Mouse (Mus musculus) embryo, embryonic 11 days (tissue): ENCODE results near the gene Apol7a.
"Not testable (repeated sequence)": the region's sequence is repeated elsewhere in the genome, so short reads cannot be mapped to it uniquely, and the experiment has no call there.

Experiments
- DNase-seq: peaks from one replicate; pipeline ENCODE4 v3.0.0-alpha.2; 2015

The Apol7a gene

DNA sequence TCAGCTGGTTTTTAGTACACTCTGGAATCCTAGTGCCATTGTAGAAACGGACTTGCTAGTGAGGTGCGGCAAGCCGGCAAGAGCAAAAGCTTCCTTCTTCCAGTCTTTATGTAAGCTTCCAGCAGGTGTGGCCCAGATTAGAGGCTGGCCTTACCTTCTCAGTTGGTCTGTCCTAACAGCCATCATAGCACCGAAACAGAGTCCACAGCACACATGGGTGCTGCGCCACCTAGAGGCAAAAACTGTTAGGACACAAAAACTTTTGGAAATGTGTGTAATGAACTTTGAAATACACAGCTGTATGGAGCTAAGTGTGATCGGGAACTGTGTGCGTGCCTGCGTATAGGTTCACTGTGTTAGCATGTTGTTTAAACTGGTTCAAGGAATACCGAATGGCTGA lies at the start of gene Apol7a:
Gene Apol7a, minus strand, starts transcription at position 84 of the 400 bp plus-strand sequence.
- peak; percentile 50 for DNase-seq

DNA sequence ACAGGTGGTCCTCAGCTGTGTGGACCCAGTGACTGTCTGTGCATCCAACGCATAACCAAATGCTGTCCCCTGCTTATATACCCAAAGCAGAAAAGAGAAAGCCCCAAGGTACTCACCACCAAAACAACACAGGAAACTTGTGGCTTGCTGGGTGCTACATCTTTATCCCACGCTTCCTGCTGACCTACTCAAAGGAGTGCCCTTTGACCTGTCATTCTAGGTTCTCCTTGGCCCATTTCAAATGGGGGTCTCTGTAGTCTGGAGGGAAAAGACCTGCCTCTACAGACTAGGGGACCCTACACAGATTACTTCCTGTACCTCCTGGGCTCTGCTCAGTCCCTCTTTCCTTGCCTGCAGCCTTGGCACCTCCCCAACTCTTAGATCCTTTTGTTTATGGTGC lies 48.5 kb upstream of the Apol7a start, which contains the start of gene Apol7b:
Gene Apol7b, minus strand, starts transcription at position 101 of the 400 bp plus-strand sequence.
- DNase-seq = not testable (repeated sequence)

DNA sequence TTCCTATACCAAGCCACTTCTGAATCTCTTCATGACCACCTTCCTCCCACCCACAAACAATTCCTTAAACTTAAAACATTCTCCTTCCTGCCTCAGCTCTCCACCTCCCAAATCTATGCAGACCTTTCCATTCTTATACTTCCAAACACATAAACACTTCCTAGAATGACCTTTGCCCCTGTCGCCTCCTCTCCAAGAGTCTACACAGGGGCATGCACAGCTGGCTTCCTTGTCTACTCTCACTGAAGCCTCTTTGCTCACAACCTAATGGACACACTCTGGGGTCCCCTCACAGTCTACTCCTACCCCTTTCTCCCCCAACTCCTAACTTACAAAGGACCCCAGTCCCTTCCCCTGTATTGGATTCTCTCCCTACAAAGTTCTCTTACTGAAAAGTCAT lies 46.8 kb upstream of the Apol7a start:
- not testable (repeated sequence) for DNase-seq

DNA sequence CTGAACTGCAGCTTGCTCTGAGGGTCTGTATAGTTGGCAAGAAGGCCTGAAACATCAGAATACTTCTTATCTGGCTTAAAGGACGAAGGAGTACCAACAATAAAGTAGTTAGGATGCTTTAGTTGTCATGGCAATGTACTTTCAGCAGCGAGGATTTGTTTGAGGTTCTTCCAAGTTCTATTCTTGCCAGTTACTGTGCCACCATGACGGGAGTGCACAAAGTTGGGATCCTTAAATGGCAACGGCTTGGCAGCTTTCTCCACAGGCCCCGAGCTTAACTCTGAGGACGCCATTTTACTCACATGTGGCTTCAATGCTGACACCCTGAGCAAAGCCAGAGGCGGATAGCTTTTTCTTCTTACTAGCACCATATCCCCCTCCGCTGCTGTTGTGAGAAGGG lies 45.8 kb upstream of the Apol7a start:
- not testable (repeated sequence) for DNase-seq

DNA sequence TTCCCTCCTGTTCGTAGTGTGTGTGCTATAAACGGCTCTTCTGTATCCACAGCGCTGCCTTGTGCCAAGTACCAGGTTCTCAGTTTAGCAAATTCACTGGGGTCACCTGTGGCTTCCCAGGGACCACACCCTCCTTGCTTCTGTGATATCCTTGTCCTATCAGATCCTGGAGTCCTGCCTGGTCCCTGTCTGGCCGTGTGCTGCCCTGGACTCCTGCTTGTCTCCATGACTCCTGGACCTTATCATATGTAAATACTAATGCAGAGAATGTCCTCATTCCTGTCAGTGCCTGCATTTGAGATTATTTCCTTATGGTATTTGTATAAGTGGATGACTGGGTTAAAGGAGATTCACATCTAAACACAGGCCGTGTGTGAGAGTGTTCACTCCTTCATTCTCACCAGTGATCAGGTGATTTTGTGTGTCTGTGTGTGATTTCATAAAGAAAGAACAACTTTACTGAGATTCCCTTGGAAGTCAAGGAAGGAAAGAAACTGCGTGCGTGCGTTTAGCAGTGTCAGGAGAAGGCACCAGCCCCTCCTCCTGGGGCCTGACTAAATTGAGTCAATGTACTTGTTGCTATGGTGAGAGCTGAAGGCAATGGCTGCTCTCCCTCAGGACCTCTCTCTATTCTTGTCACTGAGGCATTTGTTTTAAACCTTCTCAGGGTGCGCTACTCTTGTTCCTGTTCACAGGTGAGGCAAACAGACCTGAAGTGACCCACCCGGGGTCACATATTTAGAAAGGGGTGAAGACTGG lies 30.0 kb upstream of the Apol7a start:
- not testable (repeated sequence) for DNase-seq

DNA sequence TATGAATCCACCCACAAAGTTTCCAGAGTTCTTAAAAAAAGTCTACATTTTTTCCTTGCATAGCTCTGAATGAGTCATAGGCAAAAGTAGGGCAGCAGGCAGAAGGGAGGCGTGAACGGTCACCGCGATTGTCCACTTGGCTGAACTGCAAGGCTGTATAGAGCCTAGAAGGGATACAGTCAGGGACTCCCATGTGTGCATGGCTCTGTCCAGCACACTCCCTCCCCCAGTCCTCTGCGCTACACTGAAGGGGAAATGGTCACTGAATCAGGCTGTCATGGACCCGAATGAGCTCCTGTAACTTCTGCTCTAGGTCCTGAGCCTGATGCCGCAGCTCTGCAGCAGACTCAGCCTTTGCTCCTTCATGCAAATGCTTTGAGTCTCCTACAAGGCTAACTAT lies 24.0 kb upstream of the Apol7a start:
- DNase-seq = not testable (repeated sequence)

DNA sequence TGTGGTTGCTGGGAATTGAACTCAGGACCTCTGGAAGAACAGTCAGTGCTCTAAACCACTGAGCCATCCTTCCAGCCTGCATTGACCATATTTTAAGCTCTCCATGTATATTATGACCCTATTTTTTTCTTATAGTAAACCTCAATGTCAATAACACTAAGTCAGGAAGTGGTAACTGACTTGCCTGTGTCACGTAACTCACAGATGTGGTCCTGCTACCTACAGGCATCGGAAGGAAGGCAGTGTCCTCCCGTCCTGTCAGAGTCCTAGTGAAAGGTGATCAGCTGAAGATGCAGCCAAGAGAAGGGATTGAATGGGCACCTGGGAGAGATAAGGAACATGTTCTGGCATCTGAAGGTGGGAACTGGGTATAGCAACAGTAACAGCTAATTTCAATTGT lies 20.7 kb upstream of the Apol7a start:
- DNase-seq = not testable (repeated sequence)

DNA sequence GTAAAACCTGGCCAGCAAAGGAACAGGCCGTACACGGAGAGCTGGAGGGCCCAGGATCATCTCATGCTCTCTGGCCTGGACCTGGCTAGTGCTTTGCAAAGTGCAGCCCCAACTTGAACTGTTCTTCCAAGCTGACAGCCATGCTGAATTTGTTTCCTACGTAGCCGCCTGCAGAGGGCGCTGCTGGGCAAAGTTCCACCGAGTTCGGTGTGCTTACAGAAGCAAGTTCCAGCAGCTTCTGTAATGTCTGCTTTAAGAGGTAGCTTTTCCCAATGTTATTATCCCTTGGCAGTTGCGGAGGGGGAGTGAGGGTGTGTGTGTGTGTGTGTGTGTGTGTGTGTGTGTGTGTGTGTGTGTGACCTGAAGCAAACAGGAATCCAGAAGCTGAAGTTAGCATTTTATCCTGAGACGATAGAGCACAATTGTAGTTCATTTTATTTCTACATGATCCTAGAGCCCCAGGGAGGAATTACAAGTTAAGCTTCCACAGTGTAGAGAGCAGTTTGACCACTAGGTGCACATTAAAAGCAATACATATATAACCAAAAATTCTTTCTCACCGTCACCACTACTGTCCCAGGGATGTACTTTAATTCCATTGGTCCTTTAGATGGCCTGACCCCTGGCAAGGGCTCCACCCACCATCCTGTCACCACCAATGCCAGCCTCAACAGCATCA lies 17.9 kb upstream of the Apol7a start:
- not testable (repeated sequence) for DNase-seq

DNA sequence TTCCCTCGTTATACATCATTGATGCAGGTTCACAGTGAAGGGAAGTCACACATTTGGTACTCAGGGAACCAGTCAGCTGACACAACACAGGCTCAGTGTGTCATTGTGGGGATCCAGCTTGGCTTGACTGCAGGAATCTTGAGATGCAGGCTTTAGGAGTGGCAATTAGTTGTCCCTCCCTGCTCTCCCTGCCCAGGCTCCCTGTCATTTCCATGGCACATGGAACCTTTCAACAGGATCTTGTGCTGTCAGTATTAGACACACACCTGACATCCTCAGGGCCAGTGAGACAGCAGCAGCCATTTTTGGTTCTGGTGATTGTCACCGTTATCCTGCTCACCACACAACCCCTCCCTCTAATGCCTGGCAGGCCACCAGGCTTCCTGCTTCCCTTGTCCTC lies 16.7 kb upstream of the Apol7a start:
- DNase-seq = not testable (repeated sequence)

DNA sequence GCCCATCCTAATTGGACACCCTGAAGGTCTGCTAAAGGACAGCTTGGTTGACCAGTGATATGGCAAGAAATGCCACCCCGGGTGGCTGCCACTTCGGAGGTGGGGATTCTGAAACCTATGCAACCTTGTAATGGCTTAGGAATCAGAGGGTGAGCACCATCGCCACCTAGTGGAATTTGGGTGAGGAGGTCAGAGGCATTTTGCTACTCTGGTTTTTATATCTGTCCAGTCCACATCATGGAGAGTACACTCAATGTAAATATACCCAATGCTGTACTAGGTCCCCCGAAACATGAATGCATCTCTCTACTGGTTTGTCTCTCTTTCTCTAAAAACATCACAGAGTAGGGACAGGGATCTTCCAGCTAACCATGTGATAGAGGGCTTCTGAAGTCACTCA lies 13.8 kb upstream of the Apol7a start:
- peak; percentile 12 for DNase-seq

DNA sequence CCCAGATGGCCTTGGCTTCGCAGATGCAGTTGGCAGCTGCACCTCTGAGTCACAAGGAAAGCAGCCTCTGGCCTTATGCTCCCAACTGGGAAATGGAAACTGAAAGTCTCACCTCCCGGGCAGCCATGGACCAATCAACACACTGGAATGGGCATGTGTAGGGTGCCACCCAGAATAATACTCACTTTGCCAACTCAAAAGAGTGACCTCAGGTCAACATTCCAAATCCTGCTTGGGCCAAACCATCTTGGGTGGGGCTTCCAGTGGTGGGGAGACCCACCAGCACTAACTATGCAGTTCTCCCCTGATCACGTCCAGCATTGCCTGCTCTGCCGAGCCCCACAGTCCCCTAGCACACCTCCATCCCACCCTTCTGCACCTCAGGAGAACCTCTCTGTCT lies 12.1 kb upstream of the Apol7a start, which contains the start of gene Apol9a:
Gene Apol9a, minus strand, starts transcription at position 101 of the 400 bp plus-strand sequence.
- not testable (repeated sequence) for DNase-seq

DNA sequence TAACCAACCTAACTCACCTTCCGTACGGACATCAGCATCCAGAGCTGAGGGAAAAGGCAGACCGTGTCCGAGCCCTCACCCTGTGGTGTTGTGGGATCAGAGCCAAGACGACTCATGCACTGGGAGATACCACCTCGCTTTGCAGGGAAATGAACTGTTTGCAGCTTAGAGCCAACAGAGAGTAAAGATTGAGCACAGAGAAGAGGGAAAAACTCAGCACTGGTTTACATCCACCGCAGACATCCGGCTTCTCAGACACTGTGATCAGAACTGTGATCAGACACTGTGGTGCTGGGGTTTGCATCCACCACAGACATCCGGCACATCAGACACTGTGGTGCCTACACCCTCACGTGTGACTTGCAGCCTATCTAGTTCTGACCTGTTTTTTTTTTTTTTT lies 7.5 kb upstream of the Apol7a start:
- DNase-seq = not testable (repeated sequence)

DNA sequence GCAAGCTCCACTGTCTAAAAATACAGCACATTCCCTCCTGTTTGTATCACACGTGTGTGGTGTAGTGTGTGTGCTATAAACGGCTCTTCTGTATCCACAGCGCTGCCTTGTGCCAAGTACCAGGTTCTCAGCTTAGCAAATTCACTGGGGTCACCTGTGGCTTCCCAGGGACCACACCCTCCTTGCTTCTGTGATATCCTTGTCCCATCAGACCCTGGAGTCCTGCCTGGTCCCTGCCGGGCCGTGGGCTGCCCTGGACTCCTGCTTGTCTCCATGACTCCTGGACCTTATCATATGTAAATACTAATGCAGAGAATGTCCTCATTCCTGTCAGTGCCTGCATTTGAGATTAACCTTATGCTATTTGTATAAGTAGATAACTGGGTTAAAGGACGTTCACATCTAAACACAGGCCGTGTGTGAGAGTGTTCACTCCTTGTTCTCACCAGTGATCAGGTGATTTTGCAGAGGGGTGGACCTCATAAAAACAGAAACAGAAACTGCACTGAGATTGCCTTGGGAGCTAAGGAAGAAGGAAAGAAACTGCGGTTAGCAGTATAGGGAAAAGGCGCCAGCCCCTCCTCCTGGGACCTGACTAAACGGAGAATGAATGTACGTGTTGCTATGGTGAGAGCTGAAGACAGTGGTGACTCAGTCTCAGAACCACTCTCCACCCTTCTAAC lies 1.3 kb downstream of the Apol7a start:
- DNase-seq = not testable (repeated sequence)

DNA sequence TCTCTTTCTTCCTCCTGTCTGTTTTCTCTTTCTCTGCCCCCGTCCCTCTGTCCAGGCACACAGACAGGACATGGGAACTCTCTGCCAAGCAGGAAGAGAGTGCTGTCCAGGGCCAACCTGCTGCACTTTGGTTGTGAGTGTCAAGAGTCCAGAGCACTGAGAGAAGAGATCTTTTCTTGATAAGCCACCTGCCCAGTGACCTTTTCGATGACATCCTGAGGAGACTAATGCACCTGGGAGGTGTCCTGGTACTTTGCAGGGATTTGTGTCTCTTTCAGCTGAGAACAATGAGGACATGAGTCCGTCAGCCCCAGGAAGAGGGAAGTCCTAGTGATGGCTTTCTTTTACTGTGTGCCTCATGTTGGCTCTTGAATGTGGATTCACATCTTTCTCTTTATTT lies 5.1 kb downstream of the Apol7a start:
- not testable (repeated sequence) for DNase-seq

DNA sequence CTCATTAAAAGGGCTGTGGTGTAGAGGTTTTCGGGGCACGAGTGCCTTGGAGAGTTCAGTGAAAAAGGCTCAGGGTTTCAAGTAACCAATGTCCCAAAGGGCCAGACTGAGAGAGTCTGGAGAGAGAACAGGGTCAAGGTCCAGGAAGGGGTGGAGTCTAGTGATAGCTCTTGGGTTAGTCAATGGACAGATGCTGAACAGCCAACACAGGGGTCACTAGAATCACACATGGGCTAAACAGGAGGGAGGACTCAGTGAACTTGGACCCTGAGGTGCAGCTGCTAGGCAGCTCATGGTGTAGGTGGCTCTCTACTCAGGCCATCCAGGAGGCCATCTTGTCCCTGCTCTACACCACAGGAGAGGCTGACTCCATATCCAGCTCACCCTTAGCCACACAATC lies 11.4 kb downstream of the Apol7a start:
- no peak for DNase-seq

DNA sequence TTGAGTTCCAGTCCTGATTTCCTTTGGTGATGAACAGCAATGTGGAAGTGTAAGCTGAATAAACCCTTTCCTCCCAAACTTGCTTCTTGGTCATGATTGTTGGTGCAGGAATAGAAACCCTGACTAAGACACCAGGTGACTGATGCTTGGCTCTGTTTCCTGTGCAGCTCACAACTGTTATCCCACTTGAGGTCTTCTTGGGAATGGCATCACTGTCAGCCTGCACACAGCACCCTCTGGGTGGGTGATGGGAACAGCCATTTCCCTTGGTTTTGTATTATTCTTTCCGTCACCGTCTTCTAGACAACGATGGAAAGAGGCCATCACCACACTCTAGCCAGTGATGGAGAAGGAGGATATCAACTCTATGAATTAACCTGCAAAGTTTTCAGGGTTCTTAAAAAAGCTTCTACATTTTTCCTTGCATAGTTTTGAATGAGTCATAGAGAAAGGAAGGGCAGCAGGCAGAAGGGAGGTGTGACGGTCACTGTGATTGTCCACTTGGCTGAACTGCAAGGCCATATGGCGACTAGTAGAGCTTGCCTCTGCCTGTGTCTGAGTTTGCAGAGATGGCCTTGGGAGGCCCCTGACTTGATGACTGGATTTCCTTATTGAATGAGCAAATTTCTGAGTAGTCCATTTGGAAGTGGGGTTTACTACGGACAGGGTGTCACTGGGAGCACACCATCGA lies 14.4 kb downstream of the Apol7a start:
- no peak for DNase-seq

DNA sequence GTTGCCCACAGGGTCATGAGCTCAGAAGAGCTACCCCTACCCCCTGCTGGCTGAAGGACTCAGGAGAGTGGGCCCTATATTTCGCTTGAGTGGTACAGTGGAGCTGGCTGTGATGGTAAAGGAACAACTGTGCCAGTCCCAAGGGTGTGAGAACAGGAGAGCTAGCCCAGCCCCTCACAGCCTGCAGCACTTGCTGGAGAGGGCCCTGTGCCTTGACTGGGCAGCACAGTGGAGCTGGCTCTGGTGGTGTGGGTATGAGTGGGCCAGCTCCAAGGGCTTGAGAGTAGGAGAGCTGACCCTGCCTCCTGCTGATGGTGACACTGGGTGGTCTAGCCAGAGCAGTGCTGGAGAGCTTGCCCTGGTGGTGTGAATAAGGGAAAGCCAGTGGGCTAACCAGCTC lies 16.0 kb downstream of the Apol7a start:
- no peak for DNase-seq

DNA sequence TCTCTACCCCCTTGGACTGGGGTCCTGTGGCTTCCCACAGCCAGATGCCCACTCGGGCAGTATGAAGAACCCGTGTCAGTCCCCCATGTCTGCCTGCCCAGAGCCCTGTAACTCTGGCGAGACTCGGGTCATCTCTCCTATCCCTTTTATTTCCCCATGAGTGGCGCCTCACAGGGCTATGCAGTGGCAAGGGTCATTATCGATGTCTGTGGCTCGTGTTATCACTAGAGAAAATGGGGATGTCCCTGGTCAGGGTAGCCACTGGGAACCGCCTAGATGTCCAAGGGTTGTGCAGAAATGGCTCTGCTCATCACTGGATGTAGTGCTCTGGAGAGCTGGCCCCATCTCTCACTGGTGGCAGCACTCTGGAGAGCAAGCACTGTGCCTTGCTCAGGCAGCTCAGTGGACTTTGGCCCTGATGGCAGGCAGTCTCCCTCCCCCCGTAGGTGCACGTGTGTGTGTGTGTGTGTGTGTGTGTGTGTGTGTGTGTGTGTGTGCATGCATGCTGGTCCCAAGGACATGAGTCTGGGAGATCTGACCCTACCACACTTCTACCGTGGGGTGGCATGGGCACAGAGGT lies 16.5 kb downstream of the Apol7a start:
- DNase-seq = no peak

DNA sequence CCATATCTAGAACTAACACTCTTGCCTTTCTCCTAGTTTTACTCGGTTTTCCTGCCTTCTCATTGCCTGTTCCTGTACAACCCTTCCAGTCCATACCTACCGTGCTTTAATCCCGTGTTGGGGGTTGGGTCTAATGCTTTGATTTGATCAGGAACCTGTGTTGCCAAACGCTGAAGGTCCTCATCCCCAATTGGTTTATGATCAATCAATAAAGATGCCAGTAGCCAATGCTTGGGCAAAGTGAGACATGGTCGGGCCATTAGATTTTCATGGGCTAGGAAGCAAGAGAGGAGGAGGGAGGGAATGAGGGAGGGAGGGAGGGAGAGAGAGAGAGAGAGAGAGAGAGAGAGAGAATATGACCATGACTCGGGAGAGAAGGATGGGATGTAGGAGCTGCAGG lies 17.4 kb downstream of the Apol7a start:
- no peak for DNase-seq

DNA sequence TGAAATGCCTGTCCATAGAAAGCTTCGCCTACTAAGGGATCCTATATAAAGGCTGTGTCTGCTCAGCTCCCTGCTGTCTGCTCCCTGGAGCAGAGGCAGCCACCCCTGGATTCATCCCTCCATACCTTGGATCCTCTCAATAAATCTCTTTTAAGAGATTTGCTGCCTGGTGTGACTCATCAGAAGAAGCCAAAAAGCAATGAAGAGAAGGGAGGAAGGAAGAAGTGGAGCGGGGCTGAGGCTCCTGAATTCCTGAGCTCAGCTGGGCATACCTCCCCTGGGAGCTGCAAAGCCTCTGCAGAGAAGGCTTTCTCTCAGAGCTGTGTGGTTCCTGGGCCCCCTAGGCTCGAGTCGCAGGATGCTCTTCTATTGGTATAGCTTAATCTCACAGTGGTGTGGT lies 19.0 kb downstream of the Apol7a start:
- DNase-seq = no peak

DNA sequence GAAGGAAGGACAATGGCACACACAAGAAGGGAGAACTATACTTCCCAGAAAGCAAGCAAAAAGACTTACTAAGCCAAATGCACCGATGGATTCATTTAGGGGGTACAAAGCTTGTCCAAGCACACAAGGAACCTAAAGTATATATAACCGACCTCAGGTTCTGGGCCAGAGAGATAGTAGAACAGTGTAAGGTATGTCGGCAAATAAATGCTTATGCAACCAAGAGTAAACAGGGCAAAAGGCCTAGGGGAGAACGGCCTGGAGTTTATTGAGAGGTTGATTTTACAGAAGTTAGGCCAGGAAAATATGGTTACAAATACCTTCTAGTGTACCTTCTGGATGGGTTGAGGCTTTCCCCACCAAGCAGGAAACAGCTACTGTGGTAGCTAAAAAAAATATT lies 21.5 kb downstream of the Apol7a start:
- DNase-seq = no peak

DNA sequence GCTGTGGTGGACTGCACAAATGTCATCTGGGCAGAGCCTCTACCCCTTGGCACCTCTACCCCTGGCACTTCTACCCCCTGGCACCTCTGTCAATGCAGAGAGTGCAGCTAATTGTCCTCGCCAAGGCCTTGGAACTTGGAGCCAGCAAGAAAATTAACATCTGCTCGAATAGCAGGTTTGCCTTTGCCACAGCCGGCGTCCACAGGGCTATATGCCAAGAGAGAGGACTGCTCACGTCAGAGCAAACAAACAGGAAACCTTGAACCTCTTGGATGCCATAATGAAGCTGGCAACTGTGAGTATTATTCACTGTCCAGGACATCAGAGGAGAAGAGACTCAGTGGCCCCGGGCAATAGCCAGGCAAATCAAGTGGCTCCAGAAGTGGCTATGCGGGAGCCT lies 22.0 kb downstream of the Apol7a start:
- no peak for DNase-seq

DNA sequence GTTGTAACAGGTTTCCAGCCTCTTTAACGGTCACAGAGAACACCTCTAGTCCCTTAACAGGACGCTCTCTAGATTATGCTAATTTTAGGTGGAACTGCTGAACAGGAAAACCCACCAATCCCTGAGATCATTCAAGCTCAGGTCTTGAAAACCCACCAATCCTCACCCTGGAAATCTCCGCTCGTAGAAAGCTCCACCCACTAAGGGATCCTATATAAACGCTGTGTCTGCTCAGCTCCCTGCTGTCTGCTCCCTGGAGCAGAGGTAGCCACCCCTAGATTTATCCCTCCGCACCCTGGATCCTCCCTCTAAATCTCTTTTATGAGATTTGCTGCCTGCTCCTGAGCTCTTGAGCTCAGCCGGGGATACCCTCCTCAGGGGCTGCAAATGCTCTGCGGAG lies 28.3 kb downstream of the Apol7a start:
- no peak for DNase-seq
